Mouse (Mus musculus) midbrain, embryonic 16.5 days (tissue): ENCODE measurements around the gene Gm28036. TPM values are rescaled to one million over a fixed set of nuclear protein-coding genes. Genes with fewer than 3 reads are reported as not detected.

Experiments used
- ATAC-seq: fragments of 200-750 bp; cut with Nextera tagmentation; 2 replicates; pipeline ENCODE4 v1.8.0; 2017; ENCODE audit warnings: moderate TSS enrichment
- H3K27ac ChIP-seq: fragments of 300-500 bp; sonication (generic); 2 replicates; pipeline ENCODE4 v1.5.1; 2014; ENCODE audit warnings: mild to moderate bottlenecking, low read length, mixed read lengths
- H3K27me3 ChIP-seq: fragments of 300-500 bp; sonication (generic); 2 replicates; pipeline ENCODE4 v1.6.1; 2014; ENCODE audit warnings: low read depth, low read length, mixed read lengths; ENCODE audit not compliant: control insufficient read depth, insufficient read depth
- H3K36me3 ChIP-seq: fragments of 300-500 bp; sonication (generic); 2 replicates; pipeline ENCODE4 v1.6.1; 2014; ENCODE audit warnings: mild to moderate bottlenecking, low read length, moderate library complexity, mixed read lengths; ENCODE audit not compliant: control insufficient read depth, insufficient read depth
- H3K4me1 ChIP-seq: fragments of 300-500 bp; sonication (generic); 2 replicates; pipeline ENCODE4 v1.6.1; 2014; ENCODE audit warnings: mild to moderate bottlenecking, low read length, mixed read lengths; ENCODE audit not compliant: control insufficient read depth, insufficient read depth
- H3K4me2 ChIP-seq: fragments of 300-500 bp; sonication (generic); 2 replicates; pipeline ENCODE4 v1.6.1; 2014; ENCODE audit warnings: mild to moderate bottlenecking, low read length, mixed read lengths
- H3K4me3 ChIP-seq: fragments of 300-500 bp; sonication (generic); 2 replicates; pipeline ENCODE4 v1.5.1; 2014; ENCODE audit warnings: low read depth, mild to moderate bottlenecking, low read length, moderate library complexity, mixed read lengths
- H3K9ac ChIP-seq: fragments of 300-500 bp; sonication (generic); 2 replicates; pipeline ENCODE4 v1.6.1; 2014; ENCODE audit warnings: low read depth, low read length, mixed read lengths
- H3K9me3 ChIP-seq: fragments of 300-500 bp; sonication (generic); replicated peaks from 2 replicates; pipeline ENCODE4 v1.6.1; 2014; ENCODE audit warnings: mild to moderate bottlenecking, low read length, mixed read lengths; ENCODE audit not compliant: control insufficient read depth, poor library complexity, severe bottlenecking
- WGBS: fragments of 180-500 bp; shearing (Covaris S2); extraction: QIAGEN DNeasy Blood & Tissue Kit; methylation state at CpG from one replicate; pipeline ENCODE4 v1.1.7; 2014; 5-methylcytosine and 5-hydroxymethylcytosine counted together
- polyA plus RNA-seq: library from polyadenylated mRNA; unstranded; fragments of >200 nt; fragmentation: Nextera tagmentation; extraction: Ambion mirVana; gene quantifications from 2 replicates; pipeline ENCODE4 v1.2.1, GENCODE M21; 2015

Gm28036 gene
- 21.8 and 22.3 TPM in 2 replicates for polyA plus RNA-seq

- no peak for ATAC-seq
- H3K27me3 ChIP-seq = no peaks in the 10 kb centered on the region
- H3K27ac ChIP-seq = no peak within 1 kb of the TSS
- H3K36me3 ChIP-seq = peaks cover 13% of the 10 kb centered on the region
- no peak within 1 kb of the TSS for H3K4me3 ChIP-seq
- no peaks in the 10 kb centered on the region for H3K9me3 ChIP-seq
- over 99% methylated on average over 5 of the region's 5 CpGs for whole genome bisulfite sequencing
- H3K4me1 ChIP-seq = no peaks in the 10 kb centered on the region
- H3K9ac ChIP-seq = no peak within 1 kb of the TSS
- no peak within 1 kb of the TSS for H3K4me2 ChIP-seq
Observed at GRCm38 (mm10) chr2:156126992-156127391, at the start of gene Gm28036. Gene Gm28036, minus strand, starts transcription at chr2:156127092.

- no peak overlapping the region for H3K9ac ChIP-seq
- 95% methylated on average over 5 of the region's 5 CpGs for WGBS
- no peaks in the 10 kb centered on the region for H3K9me3 ChIP-seq
- no peaks in the 10 kb centered on the region for H3K4me1 ChIP-seq
- H3K27me3 ChIP-seq = no peaks in the 10 kb centered on the region
- H3K4me2 ChIP-seq = no peak overlapping the region
- peaks cover 38% of the 10 kb centered on the region for H3K36me3 ChIP-seq
- no peak overlapping the region for H3K27ac ChIP-seq
- no peak overlapping the region for H3K4me3 ChIP-seq
- no peak for ATAC-seq
Observed at GRCm38 (mm10) chr2:156166557-156166956, 39.7 kb upstream of the Gm28036 start.

GRCm38 (mm10) chr2:156165478-156165877 is 38.6 kb upstream of the Gm28036 start:
- Histone ChIP-seq H3K4me2 (no peak overlapping the region), H3K27me3 (no peaks in the 10 kb centered on the region), H3K9me3 (no peaks in the 10 kb centered on the region), H3K27ac (no peak overlapping the region), H3K4me1 (no peaks in the 10 kb centered on the region), H3K36me3 (peaks cover 39% of the 10 kb centered on the region), H3K4me3 (no peak overlapping the region), H3K9ac (no peak overlapping the region)
- 94% methylated on average over 1 of the region's 1 CpGs for WGBS
- no peak for ATAC-seq

- Histone ChIP-seq H3K9me3 (no peaks in the 10 kb centered on the region), H3K36me3 (peaks cover 19% of the 10 kb centered on the region), H3K27me3 (no peaks in the 10 kb centered on the region), H3K27ac (no peak overlapping the region), H3K4me3 (no peak overlapping the region), H3K9ac (no peak overlapping the region), H3K4me1 (no peaks in the 10 kb centered on the region), H3K4me2 (no peak overlapping the region)
- ATAC-seq = no peak
Observed at GRCm38 (mm10) chr2:156151538-156151937, 24.6 kb upstream of the Gm28036 start.

GRCm38 (mm10) chr2:156147316-156147915 is 20.5 kb upstream of the Gm28036 start:
- Histone ChIP-seq H3K27me3 (no peaks in the 10 kb centered on the region), H3K4me3 (no peak overlapping the region), H3K9ac (no peak overlapping the region), H3K27ac (no peak overlapping the region), H3K9me3 (no peaks in the 10 kb centered on the region), H3K4me1 (peaks cover 13% of the 10 kb centered on the region), H3K4me2 (no peak overlapping the region), H3K36me3 (peaks cover 17% of the 10 kb centered on the region)
- WGBS = 90% methylated on average over 3 of the region's 3 CpGs
- no peak for ATAC-seq

- H3K27me3 ChIP-seq = no peaks in the 10 kb centered on the region
- H3K4me1 ChIP-seq = peaks cover 13% of the 10 kb centered on the region
- no peaks in the 10 kb centered on the region for H3K9me3 ChIP-seq
- WGBS = 71% methylated on average over 5 of the region's 5 CpGs
- H3K9ac ChIP-seq = no peak overlapping the region
- no peak overlapping the region for H3K4me2 ChIP-seq
- H3K4me3 ChIP-seq = no peak overlapping the region
- ATAC-seq = no peak
- H3K27ac ChIP-seq = no peak overlapping the region
- peaks cover 17% of the 10 kb centered on the region for H3K36me3 ChIP-seq
Observed at GRCm38 (mm10) chr2:156146272-156146989, 19.5 kb upstream of the Gm28036 start.

GRCm38 (mm10) chr2:156145486-156146130 is 18.7 kb upstream of the Gm28036 start:
- no peak overlapping the region for H3K9ac ChIP-seq
- no peaks in the 10 kb centered on the region for H3K9me3 ChIP-seq
- no peak for ATAC-seq
- 71% methylated on average over 11 of the region's 11 CpGs for WGBS
- no peak overlapping the region for H3K27ac ChIP-seq
- no peaks in the 10 kb centered on the region for H3K27me3 ChIP-seq
- peaks cover 13% of the 10 kb centered on the region for H3K4me1 ChIP-seq
- H3K36me3 ChIP-seq = peaks cover 17% of the 10 kb centered on the region
- H3K4me3 ChIP-seq = no peak overlapping the region
- peak overlapping the region; percentile 67 for H3K4me2 ChIP-seq

- H3K27ac ChIP-seq = peak within 1 kb of the TSS; percentile 93
- H3K36me3 ChIP-seq = peaks cover 10% of the 10 kb centered on the region; the same call in 1 of the 2 replicates
- peak within 1 kb of the TSS; percentile 67 for H3K4me2 ChIP-seq
- under 1% methylated on average over 67 of the region's 70 CpGs for WGBS
- H3K4me1 ChIP-seq = peaks cover 13% of the 10 kb centered on the region
- H3K4me3 ChIP-seq = peak within 1 kb of the TSS; percentile 81
- peak within 1 kb of the TSS; percentile 89 for H3K9ac ChIP-seq
- no peaks in the 10 kb centered on the region for H3K9me3 ChIP-seq
- H3K27me3 ChIP-seq = no peaks in the 10 kb centered on the region
- ATAC-seq = peak; percentile 98
Observed at GRCm38 (mm10) chr2:156143953-156144724, 17.2 kb upstream of the Gm28036 start, which contains the start of the genes Romo1 and Nfs1. Gene Romo1, plus strand, starts transcription at chr2:156144039. Gene Nfs1, minus strand, starts transcription at chr2:156144186.
